ENCODE assay signal across 9 mouse cellular contexts in the genomic region with DNA sequence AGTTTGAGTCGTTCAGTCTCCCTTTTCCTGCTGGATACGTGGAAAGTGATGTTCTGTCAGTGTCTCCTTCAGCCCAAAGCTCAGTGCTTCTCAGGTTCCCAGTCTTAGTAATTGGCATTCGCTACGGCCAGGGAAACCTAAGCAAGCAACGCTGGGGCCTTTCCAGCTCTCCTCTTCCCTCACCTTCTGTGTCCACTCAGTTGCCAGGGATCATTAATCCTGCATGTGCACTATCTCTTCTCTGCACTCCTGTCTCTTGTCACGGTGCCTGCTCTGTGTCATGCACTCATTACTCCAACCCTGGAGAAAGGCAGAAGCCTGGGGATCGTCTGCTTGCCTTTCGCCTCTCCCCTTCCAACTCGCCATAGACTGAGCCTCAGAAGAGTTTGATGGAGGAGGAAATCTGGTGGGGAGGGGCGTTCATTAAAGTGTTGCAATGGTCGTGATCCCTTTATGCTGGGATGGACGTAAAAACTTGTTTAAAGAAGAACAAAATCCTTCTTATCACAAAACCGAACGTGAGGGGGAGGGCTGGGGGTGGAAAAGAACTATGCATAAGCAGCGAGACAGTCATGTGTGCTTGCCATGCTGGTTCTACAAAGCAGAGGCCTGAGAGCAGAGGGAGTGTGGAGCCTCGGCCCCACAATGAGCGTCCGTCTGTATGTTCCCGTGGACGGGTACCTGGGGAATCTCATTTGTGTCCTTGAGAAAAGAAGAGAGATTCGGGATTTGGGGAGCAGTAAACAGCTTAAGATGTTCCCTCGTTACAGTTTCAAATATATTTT.
A peak's percentile ranks its signal among the peaks of the same experiment; 100 is the strongest.
DNase-seq lines count a peak whose midpoint lies in the region; ATAC-seq lines count a peak whose summit lies in the region.
"Had no signal": no experiment of that assay in that cellular context is flagged by ENCODE, and none has a peak within 500 bp of the region (broad histone marks: within the 10 kb centered on the region; RNA-seq: fewer than 3 reads in every experiment).

No protein-coding gene starts in this region.

- H3K9ac ChIP-seq in limb, embryonic 11.5 days (ENCODE audit: low read length), result no peak overlapping the region

- H3K4me3 ChIP-seq in limb, embryonic 11.5 days (ENCODE audit: low read depth, low read length), result no peak overlapping the region

- H3K4me2 ChIP-seq in limb, embryonic 11.5 days (ENCODE audit: low read depth, severe bottlenecking), result no peak overlapping the region

- 0 out of 2 replicates have a peak overlapping the region, but pooled peaks have one; percentile 18 for H3K27ac ChIP-seq in limb, embryonic 11.5 days (replicated peaks; ENCODE audit: low read depth, low read length)
- H3K27ac ChIP-seq: macrophage had no signal

- 36% methylated on average over 22 of the region's 22 CpGs for WGBS in limb, embryonic 11.5 days

- no peaks in the 10 kb centered on the region for H3K27me3 ChIP-seq in limb, embryonic 11.5 days (ENCODE audit: control insufficient read depth, insufficient read depth, low read length)

- ATAC-seq in limb, embryonic 11.5 days (ENCODE audit: insufficient number of reproducible peaks, low FRiP score, low TSS enrichment, low read depth), result no peak
- ATAC-seq in CD4-positive, CD25-positive, alpha-beta regulatory T cell, adult 4 months, result no peak

- peaks cover 3% of the 10 kb centered on the region; the same call in 1 of the 2 replicates for H3K4me1 ChIP-seq in limb, embryonic 11.5 days (ENCODE audit: control insufficient read depth, insufficient read depth, low read length)

- peak; percentile 38 for DNase-seq in gastrocnemius, postnatal 10 days
- DNase-seq in gastrocnemius, adult 18-20 months (ENCODE audit: low spot score), result no peak
- DNase-seq in Muller cell, postnatal 12 days (ENCODE audit: inconsistent ontology term), result peak; percentile 57
- DNase-seq in embryo, embryonic 9.5 days (ENCODE audit: extremely low spot score), result peak; percentile 47
- no peak for DNase-seq in limb, embryonic 11.5 days (ENCODE audit: low spot score)
- DNase-seq in right cerebral cortex, postnatal 4 days, result no peak
- no peak for DNase-seq in lung, postnatal 4 days

- H3K36me3 ChIP-seq in limb, embryonic 11.5 days (ENCODE audit: control insufficient read depth, insufficient read depth, low read length), result no peaks in the 10 kb centered on the region

- H3K9me3 ChIP-seq in limb, embryonic 11.5 days (ENCODE audit: control insufficient read depth, low read length), result no peaks in the 10 kb centered on the region

Comparison
In these comparisons a context has a peak if more than half of its experiments do, and no peak if none do; other contexts are left out.
1. DNase-seq: peak in gastrocnemius, postnatal 10 days (single experiment), Muller cell, postnatal 12 days (single experiment) and embryo, embryonic 9.5 days (single experiment); none in gastrocnemius, adult 18-20 months (single experiment), limb, embryonic 11.5 days (single experiment), right cerebral cortex, postnatal 4 days (single experiment) and lung, postnatal 4 days (0 of 2).